Mouse (Mus musculus) intestine, embryonic 15.5 days (tissue): ENCODE measurements around the gene Oas3. TPM values are rescaled to one million over a fixed set of nuclear protein-coding genes. Genes with fewer than 3 reads are reported as not detected.

Source experiments
- ATAC-seq: fragments of 200-750 bp; cut with Nextera tagmentation; 2 replicates; pipeline ENCODE4 v1.8.0; 2017; ENCODE audit warnings: moderate TSS enrichment, moderate library complexity
- H3K27ac ChIP-seq: fragments of 300-500 bp; sonication (generic); 2 replicates; pipeline ENCODE4 v1.5.1; 2015; ENCODE audit warnings: mild to moderate bottlenecking, inconsistent platforms
- H3K27me3 ChIP-seq: fragments of 300-500 bp; sonication (generic); replicated peaks from 2 replicates; pipeline ENCODE4 v1.6.1; 2015; ENCODE audit warnings: inconsistent platforms
- H3K36me3 ChIP-seq: fragments of 300-500 bp; sonication (generic); 2 replicates; pipeline ENCODE4 v1.6.1; 2015; ENCODE audit warnings: inconsistent platforms
- H3K4me1 ChIP-seq: fragments of 300-500 bp; sonication (generic); replicated peaks from 2 replicates; pipeline ENCODE4 v1.6.1; 2015; ENCODE audit warnings: inconsistent platforms
- H3K4me2 ChIP-seq: fragments of 300-500 bp; sonication (generic); replicated peaks from 2 replicates; pipeline ENCODE4 v1.6.1; 2015; ENCODE audit warnings: mild to moderate bottlenecking, inconsistent platforms
- H3K4me3 ChIP-seq: fragments of 300-500 bp; sonication (generic); replicated peaks from 2 replicates; pipeline ENCODE4 v1.5.1; 2015; ENCODE audit warnings: inconsistent platforms
- H3K9ac ChIP-seq: fragments of 300-500 bp; sonication (generic); 2 replicates; pipeline ENCODE4 v1.6.1; 2015; ENCODE audit warnings: inconsistent platforms
- H3K9me3 ChIP-seq: fragments of 300-500 bp; sonication (generic); 2 replicates; pipeline ENCODE4 v1.6.1; 2016; ENCODE audit warnings: inconsistent platforms
- WGBS: fragments of 180-500 bp; shearing (Covaris S2); methylation state at CpG from one replicate; pipeline ENCODE4 v1.1.7; 2015; 5-methylcytosine and 5-hydroxymethylcytosine counted together
- polyA plus RNA-seq: library from polyadenylated mRNA; unstranded; fragments of >200 nt; fragmentation: Nextera tagmentation; extraction: Ambion mirVana; gene quantifications from 2 replicates; pipeline ENCODE4 v1.2.1, GENCODE M21; 2015

Gene Oas3
- polyA plus RNA-seq, 1 experiment from 2014 or later: 0.20 TPM

DNA sequence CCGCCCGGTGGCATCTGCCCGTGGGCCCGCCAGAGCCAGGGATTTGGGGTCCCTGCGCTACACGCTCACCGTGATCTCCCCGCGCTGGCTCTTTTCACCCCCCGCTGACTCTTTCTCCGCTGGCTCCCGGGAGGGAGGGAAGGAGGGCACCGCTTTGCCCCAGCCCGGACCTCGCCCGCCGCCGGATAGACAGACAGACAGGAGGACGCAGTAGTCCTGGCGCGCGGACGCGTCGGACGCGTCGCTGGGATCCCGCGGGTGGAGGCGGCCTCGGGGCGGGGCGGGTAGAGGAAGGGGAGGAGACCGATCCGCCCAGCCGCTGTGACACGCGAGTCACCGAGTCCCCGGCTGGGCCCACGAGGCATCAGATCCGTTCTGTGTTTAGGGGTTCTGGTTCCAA lies 66.0 kb downstream of the Oas3 start:
- H3K36me3 ChIP-seq: no peaks in the 10 kb centered on the region
- H3K27me3 ChIP-seq: peaks cover 59% of the 10 kb centered on the region
- peak overlapping the region; percentile 80 for H3K4me2 ChIP-seq
- H3K9ac ChIP-seq: peak overlapping the region; percentile 42
- no peak overlapping the region for H3K27ac ChIP-seq
- no peak; the same call in 1 of the 2 replicates for ATAC-seq
- H3K4me3 ChIP-seq: peak overlapping the region; percentile 49
- WGBS: 3% methylated on average over 43 of the region's 43 CpGs
- peaks cover 16% of the 10 kb centered on the region for H3K4me1 ChIP-seq
- H3K9me3 ChIP-seq: no peaks in the 10 kb centered on the region

- Histone ChIP-seq H3K9ac (peak overlapping the region; percentile 42), H3K27me3 (peaks cover 61% of the 10 kb centered on the region), H3K4me1 (peaks cover 18% of the 10 kb centered on the region), H3K4me2 (peak overlapping the region; percentile 80), H3K4me3 (peak overlapping the region; percentile 49), H3K9me3 (no peaks in the 10 kb centered on the region), H3K36me3 (no peaks in the 10 kb centered on the region), H3K27ac (no peak overlapping the region)
- WGBS: under 1% methylated on average over 34 of the region's 34 CpGs
- no peak for ATAC-seq
Observed at GRCm38 (mm10) chr5:120710826-120711248, 66.6 kb downstream of the Oas3 start.

- H3K27ac ChIP-seq: no peak overlapping the region
- peak overlapping the region; percentile 42 for H3K9ac ChIP-seq
- peak overlapping the region; percentile 80 for H3K4me2 ChIP-seq
- peak overlapping the region; percentile 49 for H3K4me3 ChIP-seq
- H3K9me3 ChIP-seq: no peaks in the 10 kb centered on the region
- H3K4me1 ChIP-seq: peaks cover 18% of the 10 kb centered on the region
- peaks cover 64% of the 10 kb centered on the region for H3K27me3 ChIP-seq
- ATAC-seq: peak; percentile 44
- no peaks in the 10 kb centered on the region for H3K36me3 ChIP-seq
- WGBS: 5% methylated on average over 40 of the region's 40 CpGs
Observed at GRCm38 (mm10) chr5:120710161-120710825, 67.2 kb downstream of the Oas3 start.

DNA sequence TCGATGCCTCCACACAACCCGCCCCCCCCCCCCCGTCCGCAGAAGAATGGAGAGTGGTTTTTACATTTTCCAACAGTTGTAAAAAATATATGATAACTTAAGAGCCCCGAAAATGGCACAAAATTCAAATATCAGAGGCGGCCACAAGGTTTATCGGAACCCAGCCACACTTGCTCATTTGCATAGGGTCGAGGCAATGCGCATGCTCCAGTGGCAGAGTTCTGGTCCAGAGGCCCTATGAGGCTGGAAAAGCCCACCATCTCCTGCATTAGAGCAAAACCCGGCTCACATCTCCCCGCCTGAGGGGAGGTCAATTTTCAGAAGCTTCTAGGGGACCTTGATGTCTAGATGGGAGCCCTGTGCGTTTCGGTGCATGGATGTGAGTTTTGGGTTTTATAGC lies 70.5 kb downstream of the Oas3 start:
- peak overlapping the region; percentile 22; the same call in 1 of the 2 replicates for H3K4me2 ChIP-seq
- no peaks in the 10 kb centered on the region for H3K36me3 ChIP-seq
- H3K27me3 ChIP-seq: peaks cover 46% of the 10 kb centered on the region
- no peak for ATAC-seq
- H3K9me3 ChIP-seq: no peaks in the 10 kb centered on the region
- no peak overlapping the region for H3K9ac ChIP-seq
- H3K27ac ChIP-seq: no peak overlapping the region
- peaks cover 18% of the 10 kb centered on the region for H3K4me1 ChIP-seq
- no peak overlapping the region for H3K4me3 ChIP-seq
- WGBS: 59% methylated on average over 9 of the region's 13 CpGs

DNA sequence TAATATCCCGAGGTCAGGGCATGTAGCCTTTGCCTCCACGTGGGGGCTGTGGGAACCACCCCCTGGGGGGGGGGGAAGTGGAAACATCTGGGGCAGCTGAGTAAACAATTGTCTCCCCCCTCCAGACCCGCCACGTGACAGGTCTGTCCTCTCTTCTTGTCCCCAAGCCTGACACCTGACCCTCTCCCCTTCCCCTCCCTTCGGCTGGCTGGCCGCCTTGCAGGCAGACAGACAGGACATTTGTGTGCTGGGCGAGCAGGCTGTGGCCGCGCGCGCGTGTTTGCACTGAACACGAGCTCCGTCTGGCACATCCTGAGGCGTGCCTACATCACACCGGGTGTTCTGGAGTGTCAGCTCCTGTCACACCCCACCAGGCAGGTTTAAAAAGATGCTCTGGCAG lies 70.9 kb downstream of the Oas3 start:
- WGBS: 13% methylated on average over 16 of the region's 16 CpGs
- no peak overlapping the region for H3K4me3 ChIP-seq
- ATAC-seq: no peak

DNA sequence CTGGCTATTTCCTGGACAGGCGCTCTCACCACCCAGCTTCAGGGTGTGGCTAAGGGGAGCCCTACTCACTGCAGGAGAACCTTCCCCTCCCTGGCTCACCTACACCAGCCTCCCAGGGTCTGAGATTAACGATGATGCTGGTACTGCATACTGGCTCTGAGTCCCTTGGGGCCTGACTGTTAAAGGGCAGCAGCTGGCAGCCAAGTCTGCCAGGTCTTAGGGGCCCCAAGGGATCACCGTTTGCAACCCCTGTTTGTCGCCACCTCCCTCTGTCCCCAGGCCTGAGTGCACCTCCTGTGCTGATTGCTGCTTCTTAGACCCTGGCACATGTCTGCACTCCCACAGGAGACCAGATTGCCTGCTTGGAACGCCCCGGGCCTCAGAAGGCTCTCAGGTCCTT lies 73.0 kb downstream of the Oas3 start:
- H3K36me3 ChIP-seq: no peaks in the 10 kb centered on the region
- H3K27ac ChIP-seq: no peak overlapping the region
- no peak overlapping the region for H3K4me3 ChIP-seq
- H3K9me3 ChIP-seq: no peaks in the 10 kb centered on the region
- H3K4me2 ChIP-seq: no peak overlapping the region
- no peak overlapping the region for H3K9ac ChIP-seq
- peaks cover 6% of the 10 kb centered on the region; the same call in 1 of the 2 replicates for H3K4me1 ChIP-seq
- H3K27me3 ChIP-seq: 0 out of 2 replicates have a peak, but pooled peaks cover 20% of the 10 kb centered on the region
- no peak for ATAC-seq
- 46% methylated on average over 6 of the region's 6 CpGs for WGBS

More for the DNA sequence above, 70.9 kb downstream of the Oas3 start:
- H3K27me3 ChIP-seq: peaks cover 41% of the 10 kb centered on the region
- H3K27ac ChIP-seq: no peak overlapping the region
- H3K36me3 ChIP-seq: no peaks in the 10 kb centered on the region
- H3K4me2 ChIP-seq: peak overlapping the region; percentile 22; the same call in 1 of the 2 replicates
- H3K9ac ChIP-seq: no peak overlapping the region
- no peaks in the 10 kb centered on the region for H3K9me3 ChIP-seq
- H3K4me1 ChIP-seq: peaks cover 18% of the 10 kb centered on the region

- no peak overlapping the region for H3K27ac ChIP-seq
- H3K9ac ChIP-seq: no peak overlapping the region
- WGBS: 75% methylated on average over 3 of the region's 3 CpGs
- H3K36me3 ChIP-seq: no peaks in the 10 kb centered on the region
- ATAC-seq: no peak
- no peak overlapping the region for H3K4me3 ChIP-seq
- H3K4me2 ChIP-seq: no peak overlapping the region
- H3K27me3 ChIP-seq: 0 out of 2 replicates have a peak, but pooled peaks cover 15% of the 10 kb centered on the region
- peaks cover 6% of the 10 kb centered on the region; the same call in 1 of the 2 replicates for H3K4me1 ChIP-seq
- no peaks in the 10 kb centered on the region for H3K9me3 ChIP-seq
Observed at GRCm38 (mm10) chr5:120703660-120704059, 73.8 kb downstream of the Oas3 start.

Other genes starting within 250 kb of the Oas3 start
- gene Tpcn1, start 189.0 kb downstream of the Oas3 start, polyA plus RNA-seq: 25.3 and 26.8 TPM in 2 replicates
- gene Iqcd, start 188.6 kb downstream of the Oas3 start, polyA plus RNA-seq: 0.28 and 0.40 TPM in 2 replicates
- gene Rita1, start 165.1 kb downstream of the Oas3 start, polyA plus RNA-seq: 10.6 and 11.4 TPM in 2 replicates
- gene Ddx54, start 164.9 kb downstream of the Oas3 start, polyA plus RNA-seq: 47.5 and 49.3 TPM in 2 replicates
- not detected in 2 replicates for gene Cfap73, start 143.4 kb downstream of the Oas3 start, polyA plus RNA-seq
- 0.49 and 1.0 TPM in 2 replicates for gene Rasal1, start 128.8 kb downstream of the Oas3 start, polyA plus RNA-seq
- 4.1 and 4.3 TPM in 2 replicates for gene Dtx1, start 65.7 kb downstream of the Oas3 start, polyA plus RNA-seq
- gene Oas2, start 27.8 kb downstream of the Oas3 start, polyA plus RNA-seq: 0.54 and 0.60 TPM in 2 replicates
- gene Oas1e, start 17.9 kb upstream of the Oas3 start, polyA plus RNA-seq: not detected in 2 replicates
- 0.67 and 0.71 TPM in 2 replicates for gene Oas1c, start 34.9 kb upstream of the Oas3 start, polyA plus RNA-seq
- gene Oas1f, start 69.7 kb upstream of the Oas3 start, polyA plus RNA-seq: not detected in 2 replicates
- gene Oas1h, start 83.8 kb upstream of the Oas3 start, polyA plus RNA-seq: not detected in 2 replicates
- gene Oas1g, start 110.0 kb upstream of the Oas3 start, polyA plus RNA-seq: 2.0 TPM in 2 replicates
- 6.4 and 9.5 TPM in 2 replicates for gene Oas1a, start 129.9 kb upstream of the Oas3 start, polyA plus RNA-seq
- not detected in 2 replicates for gene Oas1d, start 136.9 kb upstream of the Oas3 start, polyA plus RNA-seq
- 0.20 and 0.30 TPM in 2 replicates for gene Rph3a, start 232.4 kb upstream of the Oas3 start, polyA plus RNA-seq